Mouse (Mus musculus): ENCODE results near the gene Gm4847. TPM values are rescaled to one million over a fixed set of nuclear protein-coding genes. Genes with fewer than 3 reads are reported as not detected.

Gene Gm4847
- polyA plus RNA-seq (2016; fragmentation: Nextera tagmentation; extraction: Ambion mirVana): not detected in 2 replicates

- WGBS: 89% methylated on average over 2 of the region's 2 CpGs
- Histone ChIP-seq H3K9me3 (no peaks in the 10 kb centered on the region), H3K9ac (no peak within 1 kb of the TSS), H3K36me3 (no peaks in the 10 kb centered on the region), H3K4me1 (no peaks in the 10 kb centered on the region), H3K27ac (no peak within 1 kb of the TSS), H3K4me2 (replicated peaks) (no peak within 1 kb of the TSS), H3K27me3 (no peaks in the 10 kb centered on the region), H3K4me3 (no peak within 1 kb of the TSS)
- ATAC-seq (ENCODE audit: insufficient number of reproducible peaks, insufficient read depth, low FRiP score, low TSS enrichment): no peak
Measured at GRCm38 (mm10) chr1:166647593-166647992, at the start of gene Gm4847. TSS of gene Gm4847 (minus strand) at chr1:166647693.

- H3K27ac ChIP-seq: no peak within 1 kb of the TSS
- no peak within 1 kb of the TSS for H3K9ac ChIP-seq
- no peak within 1 kb of the TSS for H3K4me3 ChIP-seq
- no peaks in the 10 kb centered on the region for H3K36me3 ChIP-seq
- H3K4me2 ChIP-seq (replicated peaks): no peak within 1 kb of the TSS
- no peaks in the 10 kb centered on the region for H3K4me1 ChIP-seq
- ATAC-seq (ENCODE audit: insufficient number of reproducible peaks, insufficient read depth, low FRiP score, low TSS enrichment): no peak
- H3K9me3 ChIP-seq: no peaks in the 10 kb centered on the region
- H3K27me3 ChIP-seq: no peaks in the 10 kb centered on the region
- 81% methylated on average over 1 of the region's 1 CpGs for WGBS
Measured at GRCm38 (mm10) chr1:166681745-166682144, 34.3 kb upstream of the Gm4847 start, which contains the start of gene Fmo9. TSS of gene Fmo9 (minus strand) at chr1:166681845.

- Histone ChIP-seq H3K4me2 (replicated peaks) (no peak overlapping the region), H3K36me3 (no peaks in the 10 kb centered on the region), H3K27me3 (no peaks in the 10 kb centered on the region), H3K9me3 (no peaks in the 10 kb centered on the region), H3K4me3 (no peak overlapping the region), H3K9ac (no peak overlapping the region), H3K27ac (no peak overlapping the region), H3K4me1 (no peaks in the 10 kb centered on the region)
- 86% methylated on average over 5 of the region's 5 CpGs for WGBS
- no peak for ATAC-seq (ENCODE audit: insufficient number of reproducible peaks, insufficient read depth, low FRiP score, low TSS enrichment)
Measured at GRCm38 (mm10) chr1:166669264-166669663, 21.8 kb upstream of the Gm4847 start.

DNA sequence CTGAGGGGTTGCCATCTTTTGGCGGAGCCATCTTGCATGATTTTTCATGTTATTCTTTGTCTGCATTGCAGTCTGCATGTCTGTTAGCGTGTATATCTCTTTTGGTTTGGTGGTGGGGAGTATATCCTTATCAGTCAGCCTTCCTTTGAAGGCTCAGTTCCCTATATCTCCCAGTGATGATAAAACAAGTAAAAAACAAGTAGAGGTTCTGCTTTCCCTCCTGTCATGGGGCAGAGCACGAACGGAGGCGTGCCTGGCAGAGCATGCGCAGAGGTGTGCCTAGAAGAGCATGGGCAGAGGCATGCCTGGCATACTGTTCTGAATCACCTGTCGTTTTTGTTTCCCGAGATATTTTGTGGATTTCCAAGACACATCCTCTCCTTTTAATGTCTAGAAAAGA is 13.3 kb upstream of the Gm4847 start:
- Histone ChIP-seq H3K4me3 (no peak overlapping the region), H3K27ac (no peak overlapping the region), H3K9me3 (no peaks in the 10 kb centered on the region), H3K4me2 (replicated peaks) (no peak overlapping the region), H3K4me1 (no peaks in the 10 kb centered on the region), H3K9ac (no peak overlapping the region), H3K27me3 (no peaks in the 10 kb centered on the region), H3K36me3 (no peaks in the 10 kb centered on the region)
- ATAC-seq (ENCODE audit: insufficient number of reproducible peaks, insufficient read depth, low FRiP score, low TSS enrichment): no peak
- WGBS: 85% methylated on average over 8 of the region's 8 CpGs

Small RNA genes lying within 50 kb of the gene (microRNA-seq; reads per million reads assigned to microRNA genes)
- gene Gm22992: not detected

Other genes starting within 250 kb of the Gm4847 start
- gene Pogk, start 237.8 kb downstream of the Gm4847 start, polyA plus RNA-seq (2016; fragmentation: Nextera tagmentation; extraction: Ambion mirVana): 27.8 and 31.0 TPM in 2 replicates
- 0.12 TPM in 1 of 2 replicates, not detected in the other for gene Gm4846, start 150.1 kb downstream of the Gm4847 start, polyA plus RNA-seq (2016; fragmentation: Nextera tagmentation; extraction: Ambion mirVana)
- not detected in 2 replicates for gene Fmo9, start 34.2 kb upstream of the Gm4847 start, polyA plus RNA-seq (2016; fragmentation: Nextera tagmentation; extraction: Ambion mirVana)

Data from embryonic facial prominence, embryonic 12.5 days (tissue).